ENCODE assay signal across 8 mouse cellular contexts in genomic region chr9:67559603-67560002, GRCm38 (mm10). TPM values are rescaled to one million over a fixed set of nuclear protein-coding genes. Genes with fewer than 3 reads are reported as not detected.
DNase-seq lines count a peak whose midpoint lies in the region; ATAC-seq lines count a peak whose summit lies in the region.

Gene Tln2 (minus strand): TSS chr9:67559703.

- 92% methylated on average over 4 of the region's 4 CpGs for WGBS in embryonic facial prominence, embryonic 11.5 days
- 87% methylated on average over 4 of the region's 4 CpGs for WGBS in heart, embryonic 14.5 days

- no peak within 1 kb of the TSS for H3K9ac ChIP-seq in embryonic facial prominence, embryonic 11.5 days (replicated peaks; ENCODE audit: low read length)
- no peak within 1 kb of the TSS for H3K9ac ChIP-seq in heart, embryonic 14.5 days (ENCODE audit: low read length)

- no peak within 1 kb of the TSS for H3K27ac ChIP-seq in embryonic facial prominence, embryonic 11.5 days (replicated peaks; ENCODE audit: low read depth, low read length)
- H3K27ac ChIP-seq in heart, embryonic 14.5 days (replicated peaks in 1 of 2; ENCODE audit: control insufficient read depth in 1 of 2, insufficient read depth in 1 of 2, low read depth in 2 of 2, low read length in 2 of 2), result no peak within 1 kb of the TSS

- no peaks in the 10 kb centered on the region for H3K27me3 ChIP-seq in embryonic facial prominence, embryonic 11.5 days (ENCODE audit: control insufficient read depth, insufficient read depth, low read length)
- H3K27me3 ChIP-seq in heart, embryonic 14.5 days (ENCODE audit: control insufficient read depth, insufficient read depth, low read length), result no peaks in the 10 kb centered on the region

- no peak for ATAC-seq in embryonic facial prominence, embryonic 11.5 days (replicated peaks; ENCODE audit: insufficient number of reproducible peaks, low FRiP score, low TSS enrichment, low read depth)
- ATAC-seq in heart, embryonic 14.5 days (ENCODE audit: insufficient number of reproducible peaks, insufficient read depth, low FRiP score, low read depth), result no peak
- no peak for ATAC-seq in CD4-positive, CD25-positive, alpha-beta regulatory T cell, adult 4 months

- no peaks in the 10 kb centered on the region for H3K36me3 ChIP-seq in embryonic facial prominence, embryonic 11.5 days (replicated peaks; ENCODE audit: control insufficient read depth, insufficient read depth, low read depth, low read length)
- peaks cover 16% of the 10 kb centered on the region for H3K36me3 ChIP-seq in heart, embryonic 14.5 days (ENCODE audit: control insufficient read depth, insufficient read depth, low read length)

- no peaks in the 10 kb centered on the region for H3K4me1 ChIP-seq in embryonic facial prominence, embryonic 11.5 days (ENCODE audit: control insufficient read depth, insufficient read depth, low read length)
- H3K4me1 ChIP-seq in heart, embryonic 14.5 days (ENCODE audit: control insufficient read depth in 2 of 2, insufficient read depth in 2 of 2, low read length in 2 of 2), result peaks cover 0 to 6% of the 10 kb centered on the region in 2 experiments; a peak in 1 of 4 replicates

- intact Hi-C loops in left cerebral cortex, postnatal 4 days (cut with DNase I), result no loop called here

- H3K9me3 ChIP-seq in embryonic facial prominence, embryonic 11.5 days (replicated peaks; ENCODE audit: control insufficient read depth, low read length), result no peaks in the 10 kb centered on the region
- peaks cover 6% of the 10 kb centered on the region for H3K9me3 ChIP-seq in heart, embryonic 14.5 days (ENCODE audit: control insufficient read depth, low read length)

- no peak within 1 kb of the TSS for H3K4me3 ChIP-seq in embryonic facial prominence, embryonic 11.5 days (ENCODE audit: low read depth, low read length)
- no peak within 1 kb of the TSS for H3K4me3 ChIP-seq in heart, embryonic 14.5 days (ENCODE audit: control insufficient read depth in 1 of 2, insufficient read depth in 1 of 2, low read depth in 1 of 2, low read length in 2 of 2)

- DNase-seq in heart, adult 18-20 months, result no peak
- DNase-seq in heart, adult 9 months (ENCODE audit: low spot score in 2 of 2), result no peak
- DNase-seq in embryonic facial prominence, embryonic 11.5 days (ENCODE audit: low spot score), result no peak
- no peak for DNase-seq in left cerebral cortex, postnatal 4 days
- no peak for DNase-seq in right cerebral cortex, postnatal 10 days (ENCODE audit: low spot score in 2 of 2)
- no peak for DNase-seq in spleen, postnatal 10 days (ENCODE audit: low spot score in 2 of 2)

- no peak within 1 kb of the TSS for H3K4me2 ChIP-seq in embryonic facial prominence, embryonic 11.5 days (ENCODE audit: low read depth, low read length)
- H3K4me2 ChIP-seq in heart, embryonic 14.5 days (ENCODE audit: low read length), result no peak within 1 kb of the TSS

RNA-seq across cellular contexts. Expression of gene Tln2, which starts in this region (rescaled TPM):
- 10 to 100 TPM; 73.7 to 80.4 TPM for total RNA-seq in heart, adult 18-20 months (2021)
- polyA plus RNA-seq in embryonic facial prominence, embryonic 11.5 days (2014; fragmentation: Nextera tagmentation; extraction: Ambion mirVana), result 25.3 and 26.2 TPM in 2 replicates
- polyA plus RNA-seq in heart, embryonic 14.5 days (2014; fragmentation: Nextera tagmentation; extraction: Ambion mirVana), result 66.0 and 76.0 TPM in 2 replicates
- total RNA-seq in left cerebral cortex, postnatal 4 days (2021), result 10 to 100 TPM; 66.0 to 73.5 TPM
- polyA plus RNA-seq in CD4-positive, CD25-positive, alpha-beta regulatory T cell, adult 4 months (2017; shearing (Covaris generic)), result under 1 TPM in 1 of 2 experiments, not detected in 1; 0.22 TPM

Comparison
In these comparisons a context has a peak if more than half of its experiments do, and no peak if none do; other contexts are left out.
1. RNA of gene Tln2 (polyA plus RNA-seq): 66.0 to 76.0 TPM in heart, embryonic 14.5 days and 25.3 to 26.2 TPM in embryonic facial prominence, embryonic 11.5 days; 0.22 TPM in CD4-positive, CD25-positive, alpha-beta regulatory T cell, adult 4 months; every median in the first group is over 10 times any median in the second.